Mouse (Mus musculus) liver, postnatal 0 days (tissue): Measurements from ENCODE around the gene Alkal2. TPM values are rescaled to one million over a fixed set of nuclear protein-coding genes. Genes with fewer than 3 reads are reported as not detected.

ENCODE experiments used
- ATAC-seq: fragments of 200-750 bp; cut with Nextera tagmentation; 2 replicates; pipeline ENCODE4 v1.8.0; 2017; ENCODE audit warnings: mild to moderate bottlenecking, moderate library complexity
- DNase-seq: peaks from one replicate; pipeline ENCODE4 v3.0.0-alpha.2; 2016
- H3K27ac ChIP-seq: fragments of 300-500 bp; sonication (generic); 2 replicates; pipeline ENCODE4 v1.5.1; 2014; ENCODE audit warnings: antibody characterized with exemption, moderate library complexity, mild to moderate bottlenecking, low read depth
- H3K27me3 ChIP-seq: fragments of 300-500 bp; sonication (generic); 2 replicates; pipeline ENCODE4 v1.6.1; 2014; ENCODE audit warnings: low read length, control low read depth, mixed read lengths; ENCODE audit not compliant: insufficient read depth
- H3K36me3 ChIP-seq: fragments of 300-500 bp; sonication (generic); replicated peaks from 2 replicates; pipeline ENCODE4 v1.6.1; 2014; ENCODE audit warnings: mild to moderate bottlenecking, control low read depth, low read length, moderate library complexity, mixed read lengths; ENCODE audit not compliant: insufficient read depth
- H3K4me1 ChIP-seq: fragments of 300-500 bp; sonication (generic); 2 replicates; pipeline ENCODE4 v1.6.1; 2014; ENCODE audit warnings: antibody characterized with exemption, mild to moderate bottlenecking, control low read depth; ENCODE audit not compliant: insufficient read depth
- H3K4me2 ChIP-seq: fragments of 300-500 bp; sonication (generic); 2 replicates; pipeline ENCODE4 v1.6.1; 2014; ENCODE audit warnings: low read depth, mild to moderate bottlenecking, low read length, moderate library complexity, mixed read lengths
- H3K4me3 ChIP-seq: fragments of 300-500 bp; sonication (generic); 2 replicates; pipeline ENCODE4 v1.5.1; 2014; ENCODE audit warnings: low read depth, low read length
- H3K9ac ChIP-seq: fragments of 300-500 bp; sonication (generic); replicated peaks from 2 replicates; pipeline ENCODE4 v1.6.1; 2014; ENCODE audit warnings: mild to moderate bottlenecking, moderate library complexity
- H3K9me3 ChIP-seq: fragments of 300-500 bp; sonication (generic); 2 replicates; pipeline ENCODE4 v1.6.1; 2016; ENCODE audit warnings: mild to moderate bottlenecking, control low read depth, low read length, mixed read lengths
- CTCF ChIP-seq: sonication (generic); IDR thresholded peaks from 2 replicates; pipeline ENCODE4 v1.5.1; 2016; ENCODE audit warnings: antibody characterized with exemption, low read depth
- EP300 ChIP-seq: IDR thresholded peaks from 2 replicates; pipeline ENCODE4 v1.6.1; 2016; ENCODE audit warnings: antibody characterized with exemption, low read depth, mild to moderate bottlenecking
- WGBS: fragments of 180-500 bp; shearing (Covaris S2); extraction: QIAGEN DNeasy Blood & Tissue Kit; methylation state at CpG from one replicate; pipeline ENCODE4 v1.1.7; 2014; ENCODE audit not compliant: insufficient replicate concordance; 5-methylcytosine and 5-hydroxymethylcytosine counted together
- polyA plus RNA-seq: library from polyadenylated mRNA; unstranded; fragments of >200 nt; fragmentation: Nextera tagmentation; extraction: Ambion mirVana; gene quantifications from 2 replicates; pipeline ENCODE4 v1.2.1, GENCODE M21; 2015

The Alkal2 gene
- polyA plus RNA-seq, 1 experiment from 2014 or later, result not detected

- DNase-seq, result peak; percentile 30
Measured at GRCm38 (mm10) chr12:30910860-30911259, 26.7 kb downstream of the Alkal2 start.

GRCm38 (mm10) chr12:30911261-30912047 is 27.3 kb downstream of the Alkal2 start, which contains the start of the genes Acp1 and Sh3yl1:
Acp1 (minus strand) TSS chr12:30911589.
Sh3yl1 (plus strand) TSS chr12:30911668.
- Histone ChIP-seq H3K9ac (peak within 1 kb of the TSS; percentile 83), H3K27me3 (0 out of 2 replicates have a peak, but pooled peaks cover 3% of the 10 kb centered on the region), H3K4me3 (peak within 1 kb of the TSS; percentile 81), H3K27ac (peak within 1 kb of the TSS; percentile 90), H3K4me2 (peak within 1 kb of the TSS; percentile 97), H3K36me3 (peaks cover under 1% of the 10 kb centered on the region; the same call in 1 of the 2 replicates), H3K9me3 (no peaks in the 10 kb centered on the region), H3K4me1 (peaks cover 23% of the 10 kb centered on the region)
- ATAC-seq, result peak; percentile 90
- 1% methylated on average over 52 of the region's 52 CpGs for WGBS
- TF ChIP-seq EP300 (no peak), CTCF (no peak)
- DNase-seq, result peak; percentile 97

More at GRCm38 (mm10) chr12:30910860-30911259, 26.7 kb downstream of the Alkal2 start:
- H3K36me3 ChIP-seq, result peaks cover 4% of the 10 kb centered on the region; the same call in 1 of the 2 replicates
- H3K4me1 ChIP-seq, result peaks cover 23% of the 10 kb centered on the region
- 12% methylated on average over 8 of the region's 8 CpGs for whole genome bisulfite sequencing
- 0 out of 2 replicates have a peak, but pooled peaks cover 3% of the 10 kb centered on the region for H3K27me3 ChIP-seq
- peak overlapping the region; percentile 83 for H3K9ac ChIP-seq
- peak overlapping the region; percentile 97 for H3K4me2 ChIP-seq
- peak; percentile 7 for ATAC-seq
- TF ChIP-seq CTCF (no peak), EP300 (no peak)
- H3K27ac ChIP-seq, result peak overlapping the region; percentile 90
- H3K9me3 ChIP-seq, result no peaks in the 10 kb centered on the region
- peak overlapping the region; percentile 81 for H3K4me3 ChIP-seq

GRCm38 (mm10) chr12:30912048-30912381 is 27.9 kb downstream of the Alkal2 start:
- Histone ChIP-seq H3K9me3 (no peaks in the 10 kb centered on the region), H3K4me3 (peak overlapping the region; percentile 81), H3K27me3 (0 out of 2 replicates have a peak, but pooled peaks cover 3% of the 10 kb centered on the region), H3K9ac (peak overlapping the region; percentile 83), H3K27ac (peak overlapping the region; percentile 55; the same call in 1 of the 2 replicates), H3K4me2 (peak overlapping the region; percentile 97), H3K36me3 (no peaks in the 10 kb centered on the region; the same call in 1 of the 2 replicates), H3K4me1 (peaks cover 20% of the 10 kb centered on the region)
- WGBS, result under 1% methylated on average over 19 of the region's 19 CpGs
- ATAC-seq, result peak; percentile 38
- TF ChIP-seq CTCF (no peak), EP300 (no peak)
- peak; percentile 62 for DNase-seq

- no peak for TF ChIP-seq CTCF
- TF ChIP-seq EP300, result no peak
- Histone ChIP-seq H3K4me1 (peaks cover 20% of the 10 kb centered on the region), H3K4me3 (peak overlapping the region; percentile 81), H3K9ac (peak overlapping the region; percentile 83), H3K27me3 (0 out of 2 replicates have a peak, but pooled peaks cover 3% of the 10 kb centered on the region), H3K36me3 (no peaks in the 10 kb centered on the region), H3K9me3 (no peaks in the 10 kb centered on the region), H3K4me2 (peak overlapping the region; percentile 97), H3K27ac (no peak overlapping the region)
- WGBS, result 68% methylated on average over 3 of the region's 3 CpGs
- DNase-seq (no peak), ATAC-seq (no peak)
Measured at GRCm38 (mm10) chr12:30912840-30913239, 28.7 kb downstream of the Alkal2 start.

- DNase-seq (peak; percentile 29), ATAC-seq (peak; percentile 69)
- no peak for TF ChIP-seq CTCF
- TF ChIP-seq EP300, result no peak
- Histone ChIP-seq H3K4me2 (no peak overlapping the region), H3K4me1 (no peaks in the 10 kb centered on the region), H3K27me3 (no peaks in the 10 kb centered on the region), H3K9me3 (no peaks in the 10 kb centered on the region), H3K36me3 (0 out of 2 replicates have a peak, but pooled peaks cover 11% of the 10 kb centered on the region), H3K9ac (no peak overlapping the region), H3K27ac (no peak overlapping the region), H3K4me3 (no peak overlapping the region)
- WGBS, result 77% methylated on average over 3 of the region's 3 CpGs
Measured at GRCm38 (mm10) chr12:30922401-30922800, 38.3 kb downstream of the Alkal2 start.

- 79% methylated on average over 6 of the region's 6 CpGs for WGBS
- Histone ChIP-seq H3K36me3 (peaks cover 11% of the 10 kb centered on the region; the same call in 1 of the 2 replicates), H3K9me3 (no peaks in the 10 kb centered on the region), H3K4me1 (no peaks in the 10 kb centered on the region), H3K9ac (no peak overlapping the region), H3K4me3 (no peak overlapping the region), H3K27ac (no peak overlapping the region), H3K27me3 (no peaks in the 10 kb centered on the region), H3K4me2 (no peak overlapping the region)
- no peak for TF ChIP-seq CTCF
- TF ChIP-seq EP300, result no peak
- DNase-seq, result no peak
- no peak for ATAC-seq
Measured at GRCm38 (mm10) chr12:30928182-30928581, 44.1 kb downstream of the Alkal2 start.
